Mouse (Mus musculus): ENCODE data around the gene Vmn1r157. TPM values are rescaled to one million over a fixed set of nuclear protein-coding genes. Genes with fewer than 3 reads are reported as not detected.
"Not testable (repeated sequence)": the region's sequence is repeated elsewhere in the genome, so short reads cannot be mapped to it uniquely, and the experiment has no call there.

Vmn1r157 gene
- not detected in 2 replicates for polyA plus RNA-seq (2012; rRNA removed)

GRCm38 (mm10) chr7:22761397-22761796 is at the start of gene Vmn1r157:
Vmn1r157 (plus strand) TSS chr7:22761697.
- H3K27me3 ChIP-seq (ENCODE audit: control insufficient read depth, insufficient read depth, low read length); H3K4me1 ChIP-seq (ENCODE audit: control insufficient read depth, insufficient read depth, insufficient read length); H3K36me3 ChIP-seq (ENCODE audit: control insufficient read depth, insufficient read depth, low read length); H3K27ac ChIP-seq (ENCODE audit: insufficient read depth, low read length); DNase-seq (ENCODE audit: low read depth in 1 of 2, low spot score in 2 of 2); H3K4me3 ChIP-seq (ENCODE audit: extremely low read depth, insufficient read depth, insufficient read length): not testable (repeated sequence)
- WGBS = 28% methylated on average over 2 of the region's 3 CpGs

DNA sequence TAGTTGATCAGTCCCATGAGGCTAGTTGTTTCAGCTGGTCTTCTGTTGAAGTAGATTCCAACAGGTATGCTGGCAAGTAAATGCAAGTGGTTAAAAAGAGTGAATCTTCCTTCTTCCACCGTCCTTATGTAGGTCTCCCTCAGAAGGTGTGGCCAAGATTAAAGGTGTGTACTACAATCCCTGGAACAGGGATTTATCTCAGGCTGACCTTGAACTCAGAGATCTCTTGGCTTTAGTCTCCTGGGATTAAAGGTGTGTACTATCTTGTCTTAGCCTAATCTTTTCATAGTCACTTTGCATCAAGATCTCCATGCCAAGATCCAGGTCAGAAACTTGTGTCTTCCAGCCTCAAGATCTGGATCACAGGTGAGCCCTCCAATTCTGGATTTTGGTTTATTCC is 41.9 kb upstream of the Vmn1r157 start, which contains the start of gene Gm4567:
Gene Gm4567 (minus strand): TSS at position 101 of the 400 bp plus-strand sequence.
- not testable (repeated sequence) for H3K27ac ChIP-seq (ENCODE audit: insufficient read depth, low read length); H3K36me3 ChIP-seq (ENCODE audit: control insufficient read depth, insufficient read depth, low read length); H3K4me3 ChIP-seq (ENCODE audit: extremely low read depth, insufficient read depth, insufficient read length); H3K4me1 ChIP-seq (ENCODE audit: control insufficient read depth, insufficient read depth, insufficient read length); H3K27me3 ChIP-seq (ENCODE audit: control insufficient read depth, insufficient read depth, low read length); DNase-seq (ENCODE audit: low read depth in 1 of 2, low spot score in 2 of 2)
- WGBS = no CpG with 5 or more reads among the region's 1 CpGs

DNA sequence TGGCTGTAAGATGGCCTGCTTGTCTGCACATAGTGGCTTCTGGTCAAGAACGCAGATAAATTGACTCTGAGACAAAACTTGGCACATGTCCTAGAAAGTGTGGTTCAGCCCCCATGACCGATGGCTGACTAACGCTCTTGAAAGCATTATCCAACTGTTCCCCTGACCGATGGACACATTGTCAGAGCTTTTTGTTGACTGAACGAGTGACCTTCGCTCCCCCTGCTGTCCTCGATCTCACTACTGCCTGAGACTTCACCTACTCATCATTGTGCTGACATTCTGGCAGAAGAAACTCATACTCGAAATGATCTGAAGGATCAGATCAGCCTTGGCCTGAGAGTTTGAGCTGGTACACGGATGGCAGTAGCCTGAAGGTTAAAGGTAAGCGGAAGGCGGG is 14.5 kb downstream of the Vmn1r157 start:
- H3K27ac ChIP-seq (ENCODE audit: insufficient read depth, low read length); DNase-seq (ENCODE audit: low read depth in 1 of 2, low spot score in 2 of 2); H3K27me3 ChIP-seq (ENCODE audit: control insufficient read depth, insufficient read depth, low read length); H3K4me1 ChIP-seq (ENCODE audit: control insufficient read depth, insufficient read depth, insufficient read length); H3K4me3 ChIP-seq (ENCODE audit: extremely low read depth, insufficient read depth, insufficient read length); H3K36me3 ChIP-seq (ENCODE audit: control insufficient read depth, insufficient read depth, low read length): not testable (repeated sequence)
- 92% methylated on average over 7 of the region's 11 CpGs for WGBS

- not testable (repeated sequence) for H3K27ac ChIP-seq (ENCODE audit: insufficient read depth, low read length); DNase-seq (ENCODE audit: low read depth in 1 of 2, low spot score in 2 of 2); H3K4me1 ChIP-seq (ENCODE audit: control insufficient read depth, insufficient read depth, insufficient read length); H3K27me3 ChIP-seq (ENCODE audit: control insufficient read depth, insufficient read depth, low read length); H3K36me3 ChIP-seq (ENCODE audit: control insufficient read depth, insufficient read depth, low read length); H3K4me3 ChIP-seq (ENCODE audit: extremely low read depth, insufficient read depth, insufficient read length)
- 58% methylated on average over 2 of the region's 2 CpGs for WGBS
These were observed 29.2 kb downstream of the Vmn1r157 start, which contains the start of gene Vmn1r158 for GRCm38 (mm10) chr7:22790682-22791081. Vmn1r158 (minus strand) TSS chr7:22790782.

Other genes with a start within 250 kb of the Vmn1r157 start
- not detected in 2 replicates for gene Vmn1r152, start 238.7 kb upstream of the Vmn1r157 start, polyA plus RNA-seq (2012; rRNA removed)
- gene Gm8677, start 226.8 kb upstream of the Vmn1r157 start, polyA plus RNA-seq (2012; rRNA removed) = not detected in 2 replicates
- gene Gm4201, start 196.4 kb upstream of the Vmn1r157 start, polyA plus RNA-seq (2012; rRNA removed) = not detected in 2 replicates
- gene Gm4565, start 173.6 kb upstream of the Vmn1r157 start, polyA plus RNA-seq (2012; rRNA removed) = not detected in 2 replicates
- gene Vmn1r155, start 103.7 kb upstream of the Vmn1r157 start, polyA plus RNA-seq (2012; rRNA removed) = not detected in 2 replicates
- not detected in 2 replicates for gene Gm8693, start 69.4 kb upstream of the Vmn1r157 start, polyA plus RNA-seq (2012; rRNA removed)
- not detected in 2 replicates for gene Gm4567, start 42.0 kb upstream of the Vmn1r157 start, polyA plus RNA-seq (2012; rRNA removed)
- not detected in 2 replicates for gene Vmn1r158, start 29.1 kb downstream of the Vmn1r157 start, polyA plus RNA-seq (2012; rRNA removed)
- not detected in 2 replicates for gene Vmn1r159, start 81.9 kb downstream of the Vmn1r157 start, polyA plus RNA-seq (2012; rRNA removed)
- gene Vmn1r160, start 109.5 kb downstream of the Vmn1r157 start, polyA plus RNA-seq (2012; rRNA removed) = not detected in 2 replicates
- gene Gm4214, start 223.0 kb downstream of the Vmn1r157 start, polyA plus RNA-seq (2012; rRNA removed) = not detected in 2 replicates